Mouse (Mus musculus): Measurements from ENCODE around the gene Nup54. TPM values are rescaled to one million over a fixed set of nuclear protein-coding genes. Genes with fewer than 3 reads are reported as not detected.

Nup54 gene
- polyA plus RNA-seq, 1 experiment = 13.4 TPM

- H3K79me2 ChIP-seq (ENCODE audit: control insufficient read depth, insufficient read depth) = peaks cover 59% of the 10 kb centered on the region
- peaks cover 17% of the 10 kb centered on the region for H3K36me3 ChIP-seq (ENCODE audit: control insufficient read depth, insufficient read depth)
Measured at GRCm38 (mm10) chr5:92434070-92434469, 949 bp downstream of the Nup54 start.

GRCm38 (mm10) chr5:92431611-92432010 lies 3.4 kb downstream of the Nup54 start:
- Histone ChIP-seq H3K27me3 (ENCODE audit: control insufficient read depth, insufficient read depth, insufficient read length) (no peaks in the 10 kb centered on the region), H3K79me2 (ENCODE audit: control insufficient read depth, insufficient read depth) (peaks cover 76% of the 10 kb centered on the region), H3K36me3 (ENCODE audit: control insufficient read depth, insufficient read depth) (peaks cover 36% of the 10 kb centered on the region), H3K4me3 (ENCODE audit: insufficient read depth, poor library complexity, severe bottlenecking) (no peak overlapping the region), H3ac (ENCODE audit: control insufficient read depth, insufficient read length, low read depth) (no peak overlapping the region), H3K79me3 (ENCODE audit: low read depth) (peaks cover 53% of the 10 kb centered on the region)
- no peak for TF ChIP-seq MYOG (IDR thresholded peaks at IDR 0.05; ENCODE audit: control insufficient read depth, extremely low read depth, insufficient read length)
- TF ChIP-seq MYOD1 (IDR thresholded peaks at IDR 0.05; ENCODE audit: control insufficient read depth, insufficient read length, low read depth) = no peak
- no peak for TF ChIP-seq CTCF (IDR thresholded peaks at IDR 0.05; ENCODE audit: control insufficient read depth, insufficient read depth, insufficient read length)
- no peak for TF ChIP-seq FOSL1 (IDR thresholded peaks at IDR 0.05; ENCODE audit: insufficient read depth, low read length, poor library complexity, severe bottlenecking)
- no peak for TF ChIP-seq MAX (IDR thresholded peaks at IDR 0.05)
- no peak for TF ChIP-seq CEBPB (IDR thresholded peaks at IDR 0.05; ENCODE audit: low read depth)
- no peak for TF ChIP-seq USF1 (IDR thresholded peaks at IDR 0.05; ENCODE audit: low read depth)

More at GRCm38 (mm10) chr5:92434070-92434469, 949 bp downstream of the Nup54 start:
- H3K79me3 ChIP-seq (ENCODE audit: low read depth) = peaks cover 44% of the 10 kb centered on the region
- no peaks in the 10 kb centered on the region for H3K27me3 ChIP-seq (ENCODE audit: control insufficient read depth, insufficient read depth, insufficient read length)
- no peak for TF ChIP-seq MYOD1 (IDR thresholded peaks at IDR 0.05; ENCODE audit: control insufficient read depth, insufficient read length, low read depth)
- no peak for TF ChIP-seq FOSL1 (IDR thresholded peaks at IDR 0.05; ENCODE audit: insufficient read depth, low read length, poor library complexity, severe bottlenecking)
- TF ChIP-seq MYOG (IDR thresholded peaks at IDR 0.05; ENCODE audit: control insufficient read depth, extremely low read depth, insufficient read length) = no peak
- TF ChIP-seq CEBPB (IDR thresholded peaks at IDR 0.05; ENCODE audit: low read depth) = no peak
- no peak for TF ChIP-seq MAX (IDR thresholded peaks at IDR 0.05)
- no peak for TF ChIP-seq USF1 (IDR thresholded peaks at IDR 0.05; ENCODE audit: low read depth)
- TF ChIP-seq CTCF (IDR thresholded peaks at IDR 0.05; ENCODE audit: control insufficient read depth, insufficient read depth, insufficient read length) = no peak
- H3ac ChIP-seq (ENCODE audit: control insufficient read depth, insufficient read length, low read depth) = peak overlapping the region; percentile 77
- peak overlapping the region; percentile 87 for H3K4me3 ChIP-seq (ENCODE audit: insufficient read depth, poor library complexity, severe bottlenecking)

- Histone ChIP-seq H3K36me3 (ENCODE audit: control insufficient read depth, insufficient read depth) (peaks cover 42% of the 10 kb centered on the region), H3ac (ENCODE audit: control insufficient read depth, insufficient read length, low read depth) (no peak overlapping the region), H3K79me2 (ENCODE audit: control insufficient read depth, insufficient read depth) (peaks cover 76% of the 10 kb centered on the region), H3K79me3 (ENCODE audit: low read depth) (peaks cover 53% of the 10 kb centered on the region), H3K27me3 (ENCODE audit: control insufficient read depth, insufficient read depth, insufficient read length) (no peaks in the 10 kb centered on the region), H3K4me3 (ENCODE audit: insufficient read depth, poor library complexity, severe bottlenecking) (no peak overlapping the region)
- TF ChIP-seq CEBPB (IDR thresholded peaks at IDR 0.05; ENCODE audit: low read depth) (no peak), USF1 (IDR thresholded peaks at IDR 0.05; ENCODE audit: low read depth) (no peak), CTCF (IDR thresholded peaks at IDR 0.05; ENCODE audit: control insufficient read depth, insufficient read depth, insufficient read length) (no peak), MYOG (IDR thresholded peaks at IDR 0.05; ENCODE audit: control insufficient read depth, extremely low read depth, insufficient read length) (no peak), FOSL1 (IDR thresholded peaks at IDR 0.05; ENCODE audit: insufficient read depth, low read length, poor library complexity, severe bottlenecking) (no peak), MAX (IDR thresholded peaks at IDR 0.05) (no peak), MYOD1 (IDR thresholded peaks at IDR 0.05; ENCODE audit: control insufficient read depth, insufficient read length, low read depth) (no peak)
Measured at GRCm38 (mm10) chr5:92430723-92431122, 4.3 kb downstream of the Nup54 start.

- H3K27me3 ChIP-seq (ENCODE audit: control insufficient read depth, insufficient read depth, insufficient read length) = no peaks in the 10 kb centered on the region
- H3K79me3 ChIP-seq (ENCODE audit: low read depth) = peaks cover 10% of the 10 kb centered on the region
- H3K36me3 ChIP-seq (ENCODE audit: control insufficient read depth, insufficient read depth) = peaks cover 75% of the 10 kb centered on the region
- peaks cover 17% of the 10 kb centered on the region for H3K79me2 ChIP-seq (ENCODE audit: control insufficient read depth, insufficient read depth)
- TF ChIP-seq MYOG (IDR thresholded peaks at IDR 0.05; ENCODE audit: control insufficient read depth, extremely low read depth, insufficient read length) (no peak), MAX (IDR thresholded peaks at IDR 0.05) (no peak), USF1 (IDR thresholded peaks at IDR 0.05; ENCODE audit: low read depth) (no peak), CEBPB (IDR thresholded peaks at IDR 0.05; ENCODE audit: low read depth) (no peak), MYOD1 (IDR thresholded peaks at IDR 0.05; ENCODE audit: control insufficient read depth, insufficient read length, low read depth) (no peak), FOSL1 (IDR thresholded peaks at IDR 0.05; ENCODE audit: insufficient read depth, low read length, poor library complexity, severe bottlenecking) (no peak), CTCF (IDR thresholded peaks at IDR 0.05; ENCODE audit: control insufficient read depth, insufficient read depth, insufficient read length) (no peak)
- H3ac ChIP-seq (ENCODE audit: control insufficient read depth, insufficient read length, low read depth) = no peak overlapping the region
- H3K4me3 ChIP-seq (ENCODE audit: insufficient read depth, poor library complexity, severe bottlenecking) = no peak overlapping the region
Measured at GRCm38 (mm10) chr5:92424126-92424525, 10.9 kb downstream of the Nup54 start.

- H3ac ChIP-seq (ENCODE audit: control insufficient read depth, insufficient read length, low read depth) = no peak overlapping the region
- no peak overlapping the region for H3K4me3 ChIP-seq (ENCODE audit: insufficient read depth, poor library complexity, severe bottlenecking)
- H3K79me3 ChIP-seq (ENCODE audit: low read depth) = no peaks in the 10 kb centered on the region
- TF ChIP-seq MAX (IDR thresholded peaks at IDR 0.05) = no peak
- no peak for TF ChIP-seq FOSL1 (IDR thresholded peaks at IDR 0.05; ENCODE audit: insufficient read depth, low read length, poor library complexity, severe bottlenecking)
- no peak for TF ChIP-seq MYOG (IDR thresholded peaks at IDR 0.05; ENCODE audit: control insufficient read depth, extremely low read depth, insufficient read length)
- TF ChIP-seq MYOD1 (IDR thresholded peaks at IDR 0.05; ENCODE audit: control insufficient read depth, insufficient read length, low read depth) = no peak
- TF ChIP-seq CTCF (IDR thresholded peaks at IDR 0.05; ENCODE audit: control insufficient read depth, insufficient read depth, insufficient read length) = no peak
- no peak for TF ChIP-seq CEBPB (IDR thresholded peaks at IDR 0.05; ENCODE audit: low read depth)
- TF ChIP-seq USF1 (IDR thresholded peaks at IDR 0.05; ENCODE audit: low read depth) = no peak
- peaks cover 26% of the 10 kb centered on the region for H3K36me3 ChIP-seq (ENCODE audit: control insufficient read depth, insufficient read depth)
- no peaks in the 10 kb centered on the region for H3K79me2 ChIP-seq (ENCODE audit: control insufficient read depth, insufficient read depth)
- H3K27me3 ChIP-seq (ENCODE audit: control insufficient read depth, insufficient read depth, insufficient read length) = no peaks in the 10 kb centered on the region
Measured at GRCm38 (mm10) chr5:92413982-92414375, 21.0 kb downstream of the Nup54 start.
